Mouse (Mus musculus) lung, postnatal 36 days (tissue): ENCODE measurements around the gene Adamts16.
A peak's percentile ranks its signal among the peaks of the same experiment; 100 is the strongest.

Source experiments
- DNase-seq: peaks from one replicate; pipeline ENCODE4 v3.0.0; 2022; ENCODE audit warnings: mixed read lengths

Gene Adamts16

GRCm38 (mm10) chr13:70707158-70707854 lies 134.3 kb downstream of the Adamts16 start:
- no peak for DNase-seq

GRCm38 (mm10) chr13:70702904-70703303 lies 138.7 kb downstream of the Adamts16 start:
- DNase-seq = no peak

- no peak for DNase-seq
These were observed 142.7 kb downstream of the Adamts16 start for GRCm38 (mm10) chr13:70698812-70699387.

- no peak for DNase-seq
These were observed 152.1 kb downstream of the Adamts16 start for GRCm38 (mm10) chr13:70689452-70689960.

- DNase-seq = no peak
These were observed 155.8 kb downstream of the Adamts16 start for GRCm38 (mm10) chr13:70685825-70686224.

GRCm38 (mm10) chr13:70684976-70685609 lies 156.5 kb downstream of the Adamts16 start:
- peak; percentile 30 for DNase-seq

- DNase-seq = peak; percentile 16
These were observed 160.0 kb downstream of the Adamts16 start for GRCm38 (mm10) chr13:70681411-70682183.

- DNase-seq = no peak
These were observed 161.3 kb downstream of the Adamts16 start for GRCm38 (mm10) chr13:70680316-70680715.
